ENCODE assay signal across 22 mouse cellular contexts in the genomic region with DNA sequence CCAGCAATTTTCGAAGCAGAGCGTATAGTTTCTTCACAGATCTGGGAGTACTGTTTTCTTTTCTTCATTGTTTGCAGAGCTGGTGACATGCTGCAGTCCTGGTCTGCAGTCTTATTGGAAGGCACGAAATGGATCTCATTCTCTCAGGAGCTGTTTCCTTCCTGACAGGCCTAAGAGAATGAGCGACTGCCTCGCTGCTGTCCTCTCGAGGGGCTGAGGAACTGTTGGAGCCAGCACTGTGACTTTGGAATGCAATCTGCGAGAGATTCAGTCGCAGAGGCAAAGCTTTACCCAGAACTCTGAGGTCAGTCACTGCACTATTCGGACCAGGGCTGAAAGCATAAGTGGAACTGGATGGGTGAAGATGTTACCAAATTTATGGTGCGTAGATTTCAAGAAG. TPM values are rescaled to one million over a fixed set of nuclear protein-coding genes. Genes with fewer than 3 reads are reported as not detected.
"Had no signal": no experiment of that assay in that cellular context is flagged by ENCODE, and none has a peak within 500 bp of the region (broad histone marks: within the 10 kb centered on the region; RNA-seq: fewer than 3 reads in every experiment).

No protein-coding gene starts in this region.

- DNase-seq: kidney, postnatal 25 days; left cerebral cortex, postnatal 4 days; liver, postnatal 0 days; lung, embryonic 14.5 days; right cerebral cortex, adult 18-20 months; right cerebral cortex, postnatal 14 days; right cerebral cortex, postnatal 4 days; thymus, adult 2 months; thymus, postnatal 14 days; thymus, postnatal 4 days had no signal

- H3K4me3 ChIP-seq: limb, embryonic 12.5 days; limb, embryonic 15.5 days; midbrain, embryonic 12.5 days; midbrain, embryonic 15.5 days; neural tube, embryonic 12.5 days; neural tube, embryonic 15.5 days had no signal

- H3K4me1 ChIP-seq: limb, embryonic 12.5 days; limb, embryonic 15.5 days; midbrain, embryonic 12.5 days; midbrain, embryonic 15.5 days; neural tube, embryonic 12.5 days; neural tube, embryonic 15.5 days had no signal

- H3K27me3 ChIP-seq: limb, embryonic 12.5 days; limb, embryonic 15.5 days; midbrain, embryonic 12.5 days; midbrain, embryonic 15.5 days; neural tube, embryonic 12.5 days; neural tube, embryonic 15.5 days had no signal

- H3K9me3 ChIP-seq: limb, embryonic 12.5 days; limb, embryonic 15.5 days; midbrain, embryonic 12.5 days; midbrain, embryonic 15.5 days; neural tube, embryonic 12.5 days; neural tube, embryonic 15.5 days had no signal

- H3K4me2 ChIP-seq: limb, embryonic 12.5 days; limb, embryonic 15.5 days; liver, embryonic 11.5 days; lung, embryonic 14.5 days; midbrain, embryonic 12.5 days; midbrain, embryonic 15.5 days; neural tube, embryonic 12.5 days; neural tube, embryonic 15.5 days had no signal

- ATAC-seq: intestine, embryonic 16.5 days; liver, postnatal 0 days; lung, postnatal 0 days; midbrain, embryonic 15.5 days had no signal

- H3K27ac ChIP-seq: limb, embryonic 12.5 days; limb, embryonic 15.5 days; liver, embryonic 14.5 days; macrophage; midbrain, embryonic 12.5 days; midbrain, embryonic 15.5 days; neural tube, embryonic 12.5 days; neural tube, embryonic 15.5 days; stomach, postnatal 0 days had no signal

- H3K9ac ChIP-seq: limb, embryonic 12.5 days; limb, embryonic 15.5 days; liver, embryonic 14.5 days; liver, postnatal 0 days; lung, embryonic 14.5 days; midbrain, embryonic 12.5 days; midbrain, embryonic 15.5 days; neural tube, embryonic 12.5 days; neural tube, embryonic 15.5 days had no signal

- H3K36me3 ChIP-seq: limb, embryonic 12.5 days; limb, embryonic 15.5 days; midbrain, embryonic 12.5 days; midbrain, embryonic 15.5 days; neural tube, embryonic 12.5 days; neural tube, embryonic 15.5 days had no signal

RNA-seq across cellular contexts. Expression of gene C1qtnf7, which starts 46.4 kb away (rescaled TPM):
- polyA plus RNA-seq: macrophage had no signal
